Mouse (Mus musculus) liver, embryonic 13.5 days (tissue): ENCODE results near the gene Gm9844. TPM values are rescaled to one million over a fixed set of nuclear protein-coding genes. Genes with fewer than 3 reads are reported as not detected.

Source experiments
- ATAC-seq: fragments of 200-750 bp; cut with Nextera tagmentation; 2 replicates; pipeline ENCODE4 v1.8.0; 2017; ENCODE audit warnings: low read depth, mild to moderate bottlenecking, moderate number of reproducible peaks, moderate library complexity
- DNase-seq: peaks from one replicate; pipeline ENCODE4 v3.0.0; 2022
- H3K27ac ChIP-seq: fragments of 300-500 bp; sonication (generic); 2 replicates; pipeline ENCODE4 v1.5.1; 2015; ENCODE audit warnings: moderate library complexity, mild to moderate bottlenecking, inconsistent platforms
- H3K27me3 ChIP-seq: fragments of 300-500 bp; sonication (generic); 2 replicates; pipeline ENCODE4 v1.6.1; 2015; ENCODE audit warnings: mild to moderate bottlenecking, inconsistent platforms
- H3K36me3 ChIP-seq: fragments of 300-500 bp; sonication (generic); 2 replicates; pipeline ENCODE4 v1.6.1; 2015; ENCODE audit warnings: mild to moderate bottlenecking, inconsistent platforms
- H3K4me1 ChIP-seq: fragments of 300-500 bp; sonication (generic); replicated peaks from 2 replicates; pipeline ENCODE4 v1.6.1; 2015; ENCODE audit warnings: inconsistent platforms
- H3K4me2 ChIP-seq: fragments of 300-500 bp; sonication (generic); 2 replicates; pipeline ENCODE4 v1.6.1; 2015; ENCODE audit warnings: inconsistent platforms, mild to moderate bottlenecking, moderate library complexity
- H3K4me3 ChIP-seq: fragments of 300-500 bp; sonication (generic); replicated peaks from 2 replicates; pipeline ENCODE4 v1.5.1; 2015; ENCODE audit warnings: mild to moderate bottlenecking, inconsistent platforms
- H3K9ac ChIP-seq: fragments of 300-500 bp; sonication (generic); 2 replicates; pipeline ENCODE4 v1.6.1; 2015; ENCODE audit warnings: mild to moderate bottlenecking, inconsistent platforms
- H3K9me3 ChIP-seq: fragments of 300-500 bp; sonication (generic); replicated peaks from 2 replicates; pipeline ENCODE4 v1.6.1; 2016; ENCODE audit warnings: inconsistent platforms
- WGBS: fragments of 180-500 bp; shearing (Covaris S2); methylation state at CpG from one replicate; pipeline ENCODE4 v1.1.7; 2015; ENCODE audit not compliant: insufficient replicate concordance; 5-methylcytosine and 5-hydroxymethylcytosine counted together
- polyA plus RNA-seq: library from polyadenylated mRNA; unstranded; fragments of >200 nt; fragmentation: Nextera tagmentation; extraction: Ambion mirVana; gene quantifications from 2 replicates; pipeline ENCODE4 v1.2.1, GENCODE M21; 2015

Gene Gm9844
- polyA plus RNA-seq, 1 experiment from 2014 or later = 2.5 TPM

- H3K27me3 ChIP-seq = no peaks in the 10 kb centered on the region
- H3K27ac ChIP-seq = peak overlapping the region; percentile 100
- peak overlapping the region; percentile 82 for H3K4me2 ChIP-seq
- H3K9me3 ChIP-seq = no peaks in the 10 kb centered on the region
- peak overlapping the region; percentile 58 for H3K4me3 ChIP-seq
- WGBS = 17% methylated on average over 5 of the region's 5 CpGs
- DNase-seq (peak; percentile 46), ATAC-seq (no peak)
- H3K9ac ChIP-seq = peak overlapping the region; percentile 67
- no peaks in the 10 kb centered on the region for H3K36me3 ChIP-seq
- H3K4me1 ChIP-seq = peaks cover 91% of the 10 kb centered on the region
Measured at GRCm38 (mm10) chr7:24850162-24850561, 11.9 kb upstream of the Gm9844 start.

GRCm38 (mm10) chr7:24850899-24851303 is 11.1 kb upstream of the Gm9844 start:
- WGBS = 5% methylated on average over 6 of the region's 6 CpGs
- Histone ChIP-seq H3K4me1 (peaks cover 91% of the 10 kb centered on the region), H3K9ac (peak overlapping the region; percentile 80), H3K9me3 (no peaks in the 10 kb centered on the region), H3K36me3 (no peaks in the 10 kb centered on the region), H3K27ac (peak overlapping the region; percentile 100), H3K27me3 (no peaks in the 10 kb centered on the region), H3K4me3 (peak overlapping the region; percentile 58), H3K4me2 (peak overlapping the region; percentile 82)
- ATAC-seq (peak; percentile 38), DNase-seq (peak; percentile 78)

- H3K4me1 ChIP-seq = peaks cover 90% of the 10 kb centered on the region
- peak overlapping the region; percentile 80 for H3K9ac ChIP-seq
Measured at GRCm38 (mm10) chr7:24851596-24852325, 10.3 kb upstream of the Gm9844 start.

GRCm38 (mm10) chr7:24852557-24853232 is 9.3 kb upstream of the Gm9844 start:
- Histone ChIP-seq H3K4me1 (peaks cover 90% of the 10 kb centered on the region), H3K27ac (peak overlapping the region; percentile 100), H3K9me3 (no peaks in the 10 kb centered on the region), H3K4me2 (peak overlapping the region; percentile 82), H3K9ac (peak overlapping the region; percentile 80), H3K4me3 (peak overlapping the region; percentile 58), H3K36me3 (no peaks in the 10 kb centered on the region), H3K27me3 (no peaks in the 10 kb centered on the region)
- DNase-seq = peak; percentile 87
- peak; percentile 95 for ATAC-seq
- WGBS = 34% methylated on average over 8 of the region's 8 CpGs

More at GRCm38 (mm10) chr7:24851596-24852325, 10.3 kb upstream of the Gm9844 start:
- DNase-seq = no peak
- H3K4me2 ChIP-seq = peak overlapping the region; percentile 82
- ATAC-seq = no peak
- H3K36me3 ChIP-seq = no peaks in the 10 kb centered on the region
- peak overlapping the region; percentile 58 for H3K4me3 ChIP-seq
- no peaks in the 10 kb centered on the region for H3K9me3 ChIP-seq
- 55% methylated on average over 5 of the region's 5 CpGs for WGBS
- H3K27me3 ChIP-seq = no peaks in the 10 kb centered on the region
- H3K27ac ChIP-seq = peak overlapping the region; percentile 100

- H3K4me2 ChIP-seq = peak overlapping the region; percentile 82
- no peaks in the 10 kb centered on the region for H3K9me3 ChIP-seq
- peak overlapping the region; percentile 100 for H3K27ac ChIP-seq
- H3K27me3 ChIP-seq = no peaks in the 10 kb centered on the region
- DNase-seq = no peak
- H3K36me3 ChIP-seq = no peaks in the 10 kb centered on the region
- peak overlapping the region; percentile 58 for H3K4me3 ChIP-seq
- peaks cover 92% of the 10 kb centered on the region for H3K4me1 ChIP-seq
- peak overlapping the region; percentile 61 for H3K9ac ChIP-seq
- peak; percentile 76 for ATAC-seq
Measured at GRCm38 (mm10) chr7:24853233-24853563, 8.8 kb upstream of the Gm9844 start.

GRCm38 (mm10) chr7:24853695-24854094 is 8.3 kb upstream of the Gm9844 start:
- peak overlapping the region; percentile 100 for H3K27ac ChIP-seq
- no peaks in the 10 kb centered on the region for H3K27me3 ChIP-seq
- H3K9ac ChIP-seq = peak overlapping the region; percentile 61
- peak overlapping the region; percentile 30 for H3K4me3 ChIP-seq
- peak overlapping the region; percentile 82 for H3K4me2 ChIP-seq
- no peaks in the 10 kb centered on the region for H3K36me3 ChIP-seq
- DNase-seq = no peak
- no peak for ATAC-seq
- peaks cover 94% of the 10 kb centered on the region for H3K4me1 ChIP-seq
- H3K9me3 ChIP-seq = no peaks in the 10 kb centered on the region
- 35% methylated on average over 7 of the region's 7 CpGs for WGBS

GRCm38 (mm10) chr7:24856460-24857120 is 5.4 kb upstream of the Gm9844 start:
- ATAC-seq (no peak), DNase-seq (no peak)
- WGBS = 36% methylated on average over 6 of the region's 6 CpGs
- Histone ChIP-seq H3K9ac (0 out of 2 replicates have a peak overlapping the region, but pooled peaks have one; percentile 72), H3K9me3 (no peaks in the 10 kb centered on the region), H3K27me3 (no peaks in the 10 kb centered on the region), H3K4me1 (peaks cover 96% of the 10 kb centered on the region), H3K36me3 (no peaks in the 10 kb centered on the region), H3K27ac (peak overlapping the region; percentile 97), H3K4me2 (no peak overlapping the region), H3K4me3 (no peak overlapping the region)

- no peaks in the 10 kb centered on the region for H3K9me3 ChIP-seq
- H3K27me3 ChIP-seq = 0 out of 2 replicates have a peak, but pooled peaks cover 1% of the 10 kb centered on the region
- H3K4me1 ChIP-seq = peaks cover 79% of the 10 kb centered on the region
- WGBS = 37% methylated on average over 5 of the region's 5 CpGs
- DNase-seq (peak; percentile 75), ATAC-seq (peak; percentile 100)
- H3K27ac ChIP-seq = peak overlapping the region; percentile 97
- H3K9ac ChIP-seq = peak overlapping the region; percentile 72
- no peaks in the 10 kb centered on the region for H3K36me3 ChIP-seq
- 0 out of 2 replicates have a peak overlapping the region, but pooled peaks have one; percentile 2 for H3K4me3 ChIP-seq
- peak overlapping the region; percentile 52 for H3K4me2 ChIP-seq
Measured at GRCm38 (mm10) chr7:24859234-24859633, 2.8 kb upstream of the Gm9844 start.

GRCm38 (mm10) chr7:24862853-24863252 is 840 bp downstream of the Gm9844 start:
- ATAC-seq (no peak), DNase-seq (no peak)
- 43% methylated on average over 4 of the region's 4 CpGs for WGBS
- no peak overlapping the region for H3K4me2 ChIP-seq
- peak overlapping the region; percentile 43; the same call in 1 of the 2 replicates for H3K27ac ChIP-seq
- H3K4me3 ChIP-seq = no peak overlapping the region
- no peaks in the 10 kb centered on the region for H3K9me3 ChIP-seq
- H3K4me1 ChIP-seq = peaks cover 49% of the 10 kb centered on the region
- H3K27me3 ChIP-seq = peaks cover 23% of the 10 kb centered on the region; the same call in 1 of the 2 replicates
- no peaks in the 10 kb centered on the region for H3K36me3 ChIP-seq
- H3K9ac ChIP-seq = no peak overlapping the region

GRCm38 (mm10) chr7:24864156-24864555 is 2.1 kb downstream of the Gm9844 start:
- DNase-seq = no peak
- H3K4me1 ChIP-seq = peaks cover 36% of the 10 kb centered on the region
- no peak overlapping the region for H3K4me2 ChIP-seq
- H3K36me3 ChIP-seq = no peaks in the 10 kb centered on the region
- no peak overlapping the region for H3K9ac ChIP-seq
- H3K27me3 ChIP-seq = peaks cover 34% of the 10 kb centered on the region
- no peak overlapping the region for H3K4me3 ChIP-seq
- no peak overlapping the region; the same call in 1 of the 2 replicates for H3K27ac ChIP-seq
- H3K9me3 ChIP-seq = no peaks in the 10 kb centered on the region
- 33% methylated on average over 6 of the region's 6 CpGs for WGBS
- ATAC-seq = no peak

- 57% methylated on average over 17 of the region's 17 CpGs for WGBS
- peaks cover 69% of the 10 kb centered on the region for H3K27me3 ChIP-seq
Measured at GRCm38 (mm10) chr7:24869080-24869479, 7.1 kb downstream of the Gm9844 start.

More at GRCm38 (mm10) chr7:24869080-24869479, 7.1 kb downstream of the Gm9844 start:
- DNase-seq (no peak), ATAC-seq (no peak)
- Histone ChIP-seq H3K27ac (no peak overlapping the region), H3K9me3 (0 out of 2 replicates have a peak, but pooled peaks cover 3% of the 10 kb centered on the region), H3K4me1 (peaks cover 12% of the 10 kb centered on the region), H3K4me2 (no peak overlapping the region), H3K9ac (no peak overlapping the region), H3K4me3 (no peak overlapping the region), H3K36me3 (no peaks in the 10 kb centered on the region)
